Mouse (Mus musculus) midbrain, postnatal 0 days (tissue): ENCODE data around the gene Rfxank. TPM values are rescaled to one million over a fixed set of nuclear protein-coding genes. Genes with fewer than 3 reads are reported as not detected.
A peak's percentile ranks its signal among the peaks of the same experiment; 100 is the strongest.

Source experiments
- ATAC-seq: fragments of 200-750 bp; cut with Nextera tagmentation; 2 replicates; pipeline ENCODE4 v1.8.0; 2017; ENCODE audit warnings: moderate number of reproducible peaks, mild to moderate bottlenecking, moderate TSS enrichment, moderate library complexity; ENCODE audit not compliant: low FRiP score
- DNase-seq: peaks from one replicate; pipeline ENCODE4 v3.0.0-alpha.2; 2015; ENCODE audit warnings: low spot score
- H3K27ac ChIP-seq: fragments of 300-500 bp; sonication (generic); 2 replicates; pipeline ENCODE4 v1.5.1; 2014; ENCODE audit warnings: low read depth, mild to moderate bottlenecking, low read length, mixed read lengths
- H3K27me3 ChIP-seq: fragments of 300-500 bp; sonication (generic); 2 replicates; pipeline ENCODE4 v1.6.1; 2014; ENCODE audit warnings: low read length, control low read depth, mixed read lengths; ENCODE audit not compliant: insufficient read depth
- H3K36me3 ChIP-seq: fragments of 300-500 bp; sonication (generic); 2 replicates; pipeline ENCODE4 v1.6.1; 2014; ENCODE audit warnings: low read length, control low read depth, mixed read lengths; ENCODE audit not compliant: insufficient read depth
- H3K4me1 ChIP-seq: fragments of 300-500 bp; sonication (generic); 2 replicates; pipeline ENCODE4 v1.6.1; 2014; ENCODE audit warnings: mild to moderate bottlenecking, control low read depth, antibody characterized with exemption, low read length, mixed read lengths; ENCODE audit not compliant: insufficient read depth
- H3K4me2 ChIP-seq: fragments of 300-500 bp; sonication (generic); 2 replicates; pipeline ENCODE4 v1.6.1; 2014; ENCODE audit warnings: low read depth, mild to moderate bottlenecking, low read length, mixed read lengths; ENCODE audit not compliant: poor library complexity, severe bottlenecking
- H3K4me3 ChIP-seq: fragments of 300-500 bp; sonication (generic); 2 replicates; pipeline ENCODE4 v1.5.1; 2014; ENCODE audit warnings: low read depth, mild to moderate bottlenecking, low read length, moderate library complexity
- H3K9ac ChIP-seq: fragments of 300-500 bp; sonication (generic); replicated peaks from 2 replicates; pipeline ENCODE4 v1.6.1; 2014; ENCODE audit warnings: mild to moderate bottlenecking, low read length, moderate library complexity, mixed read lengths; ENCODE audit not compliant: poor library complexity, severe bottlenecking
- H3K9me3 ChIP-seq: fragments of 300-500 bp; sonication (generic); 2 replicates; pipeline ENCODE4 v1.6.1; 2016; ENCODE audit warnings: low read length, control low read depth
- CTCF ChIP-seq: IDR thresholded peaks from 2 replicates; pipeline ENCODE4 v1.5.1; 2016; ENCODE audit warnings: antibody characterized with exemption, mild to moderate bottlenecking
- WGBS: fragments of 180-500 bp; shearing (Covaris S2); extraction: QIAGEN DNeasy Blood & Tissue Kit; methylation state at CpG from one replicate; pipeline ENCODE4 v1.1.7; 2014; 5-methylcytosine and 5-hydroxymethylcytosine counted together
- polyA plus RNA-seq: library from polyadenylated mRNA; unstranded; fragments of >200 nt; fragmentation: Nextera tagmentation; extraction: Ambion mirVana; gene quantifications from 2 replicates; pipeline ENCODE4 v1.2.1, GENCODE M21; 2015
- total RNA-seq: library from RNA; depleted of rRNA; stranded (reverse); fragments of >200 nt; gene quantifications from 2 replicates; pipeline ENCODE4 v1.2.3, GENCODE M21; 2014

The Rfxank gene
- total and polyA plus RNA-seq, 2 experiments from 2014 or later: 7.4 to 12.3 TPM

DNA sequence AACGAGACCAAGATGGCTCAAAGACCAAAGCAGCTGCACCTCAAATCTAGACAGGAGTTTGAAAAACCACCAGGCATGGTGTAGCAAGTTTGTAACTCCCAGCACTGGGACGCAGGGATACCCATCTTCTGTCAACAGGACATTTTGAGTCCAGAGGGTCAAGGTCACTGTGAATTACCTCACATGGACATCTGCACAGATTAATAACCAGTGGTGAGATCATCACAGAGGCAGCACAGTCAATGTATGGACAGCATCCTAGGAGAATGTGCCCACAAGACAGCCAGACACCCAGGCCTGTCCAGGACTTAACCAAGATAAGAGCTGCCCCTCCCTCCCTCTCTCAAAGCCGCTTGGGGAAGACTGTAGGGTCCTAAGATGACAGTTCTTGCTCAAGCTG lies 31.2 kb upstream of the Rfxank start:
- Histone ChIP-seq H3K4me3 (no peak overlapping the region), H3K4me1 (peaks cover 9% of the 10 kb centered on the region; the same call in 1 of the 2 replicates), H3K9ac (no peak overlapping the region), H3K36me3 (no peaks in the 10 kb centered on the region), H3K27ac (no peak overlapping the region), H3K9me3 (no peaks in the 10 kb centered on the region), H3K27me3 (peaks cover 6% of the 10 kb centered on the region; the same call in 1 of the 2 replicates), H3K4me2 (no peak overlapping the region)
- ATAC-seq: no peak
- DNase-seq: no peak
- WGBS: 85% methylated on average over 3 of the region's 3 CpGs
- TF ChIP-seq CTCF: no peak

DNA sequence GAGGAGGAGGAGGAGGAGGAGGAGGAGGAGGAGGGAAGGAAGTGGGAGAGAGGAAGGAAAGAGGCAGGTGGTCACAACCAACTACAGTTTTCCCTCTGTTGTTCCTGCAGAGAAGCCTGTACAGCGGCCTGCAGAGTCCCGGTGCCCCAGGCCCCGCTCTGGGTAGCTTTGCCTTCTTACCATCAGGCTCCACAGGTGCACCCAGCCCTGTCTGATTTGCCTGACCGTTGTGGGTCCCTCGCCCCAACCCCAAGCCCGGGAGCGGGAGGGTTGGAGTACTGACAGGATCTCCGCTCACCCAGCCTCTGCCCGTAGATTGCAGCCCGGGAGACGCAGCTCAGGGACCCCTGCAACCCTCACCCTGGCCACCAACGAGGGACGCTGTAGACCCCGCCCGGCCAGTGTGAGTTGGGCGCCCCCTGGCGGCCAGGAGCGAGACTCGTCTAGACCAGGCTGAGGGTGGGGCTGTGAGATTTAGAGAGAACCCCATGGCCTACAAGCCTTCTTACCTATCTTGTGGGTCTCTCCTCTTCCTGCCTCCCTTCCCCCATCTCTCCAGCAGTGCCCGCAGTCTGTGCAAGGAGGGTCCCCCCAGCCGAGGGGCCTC lies 27.7 kb upstream of the Rfxank start:
- peaks cover 4% of the 10 kb centered on the region; the same call in 1 of the 2 replicates for H3K4me1 ChIP-seq
- H3K36me3 ChIP-seq: no peaks in the 10 kb centered on the region
- H3K4me2 ChIP-seq: peak overlapping the region; percentile 50
- H3K9ac ChIP-seq: peak overlapping the region; percentile 33; the same call in 1 of the 2 replicates
- ATAC-seq (peak; percentile 86), DNase-seq (peak; percentile 73)
- H3K9me3 ChIP-seq: no peaks in the 10 kb centered on the region
- H3K4me3 ChIP-seq: peak overlapping the region; percentile 23
- peaks cover 9% of the 10 kb centered on the region; the same call in 1 of the 2 replicates for H3K27me3 ChIP-seq
- no peak overlapping the region for H3K27ac ChIP-seq
- 4% methylated on average over 21 of the region's 21 CpGs for WGBS
- TF ChIP-seq CTCF: peak; percentile 94

DNA sequence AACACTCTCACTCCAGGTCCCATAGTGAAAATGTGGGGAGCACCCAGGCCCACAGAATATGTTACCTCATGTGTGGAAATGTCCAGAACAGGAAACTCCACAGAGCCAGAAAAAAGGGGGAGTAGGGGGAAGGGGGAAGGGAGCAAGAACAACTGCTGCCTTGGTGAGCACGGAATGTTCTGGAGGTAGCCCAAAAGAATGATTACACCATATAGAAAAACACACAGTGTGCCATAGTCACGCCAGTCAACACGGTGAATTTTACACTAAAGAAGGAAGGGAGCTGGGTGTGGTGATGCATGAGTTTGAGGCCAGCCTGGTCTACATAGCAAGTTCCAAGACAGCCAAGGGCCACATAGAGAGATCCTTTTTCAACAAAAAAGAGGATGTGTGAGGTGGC lies 24.4 kb upstream of the Rfxank start:
- peaks cover 9% of the 10 kb centered on the region; the same call in 1 of the 2 replicates for H3K27me3 ChIP-seq
- peaks cover 4% of the 10 kb centered on the region; the same call in 1 of the 2 replicates for H3K4me1 ChIP-seq
- no peak overlapping the region for H3K4me3 ChIP-seq
- H3K27ac ChIP-seq: no peak overlapping the region
- ATAC-seq: no peak
- TF ChIP-seq CTCF: no peak
- no peak overlapping the region for H3K4me2 ChIP-seq
- H3K9ac ChIP-seq: no peak overlapping the region
- WGBS: 89% methylated on average over 3 of the region's 3 CpGs
- H3K36me3 ChIP-seq: no peaks in the 10 kb centered on the region
- DNase-seq: no peak
- no peaks in the 10 kb centered on the region for H3K9me3 ChIP-seq

DNA sequence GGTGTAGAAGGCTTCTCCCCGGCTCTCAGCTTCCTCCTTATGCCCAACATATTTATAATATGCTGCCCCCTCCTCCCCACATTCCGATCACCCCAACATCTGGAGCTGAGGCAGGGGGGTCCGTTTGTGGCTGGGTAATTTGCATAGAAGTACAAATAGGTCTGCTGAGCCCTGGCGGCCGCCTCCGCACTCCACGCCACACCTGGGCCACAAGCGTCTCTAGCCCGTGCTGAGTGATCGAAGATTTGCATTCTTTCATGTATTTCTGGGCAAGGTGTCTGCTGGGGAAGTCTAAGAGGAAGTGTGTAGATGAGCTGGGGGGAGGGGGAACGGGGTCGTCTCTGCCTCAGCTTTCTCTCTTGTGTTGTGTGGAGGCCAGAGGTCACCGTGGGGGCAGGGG lies 21.1 kb upstream of the Rfxank start:
- no peak overlapping the region for H3K27ac ChIP-seq
- H3K36me3 ChIP-seq: no peaks in the 10 kb centered on the region
- 69% methylated on average over 13 of the region's 13 CpGs for WGBS
- ATAC-seq (no peak), DNase-seq (no peak)
- H3K27me3 ChIP-seq: peaks cover 3% of the 10 kb centered on the region; the same call in 1 of the 2 replicates
- no peaks in the 10 kb centered on the region for H3K4me1 ChIP-seq
- H3K4me3 ChIP-seq: no peak overlapping the region
- no peak for TF ChIP-seq CTCF
- no peak overlapping the region for H3K9ac ChIP-seq
- H3K9me3 ChIP-seq: no peaks in the 10 kb centered on the region
- no peak overlapping the region for H3K4me2 ChIP-seq

DNA sequence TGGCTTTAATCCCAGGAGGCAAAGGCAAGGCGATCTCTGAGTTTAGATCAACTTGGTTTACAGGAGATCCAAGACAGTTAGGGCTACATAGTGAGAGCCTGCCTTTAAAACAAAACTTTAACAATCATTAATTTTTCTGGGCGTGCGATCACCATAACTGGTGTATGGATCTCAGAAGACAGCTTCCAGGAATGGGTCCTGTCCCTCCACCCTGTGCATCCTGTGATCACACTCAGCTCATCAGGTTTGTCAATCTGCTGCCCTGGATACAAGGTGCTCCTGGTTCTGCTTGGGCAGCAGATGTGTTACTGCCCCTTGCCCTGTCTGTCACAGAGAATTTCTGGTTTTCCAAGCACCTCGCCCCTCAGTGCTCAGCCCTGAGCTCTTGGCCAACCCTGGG lies 20.3 kb upstream of the Rfxank start:
- 0 out of 2 replicates have a peak overlapping the region, but pooled peaks have one; percentile 57 for H3K9ac ChIP-seq
- H3K36me3 ChIP-seq: no peaks in the 10 kb centered on the region
- 92% methylated on average over 4 of the region's 4 CpGs for WGBS
- H3K9me3 ChIP-seq: no peaks in the 10 kb centered on the region
- TF ChIP-seq CTCF: no peak
- no peak overlapping the region; the same call in 1 of the 2 replicates for H3K4me3 ChIP-seq
- no peaks in the 10 kb centered on the region for H3K4me1 ChIP-seq
- H3K27me3 ChIP-seq: peaks cover 3% of the 10 kb centered on the region; the same call in 1 of the 2 replicates
- ATAC-seq (no peak), DNase-seq (no peak)
- H3K27ac ChIP-seq: no peak overlapping the region
- peak overlapping the region; percentile 83; the same call in 1 of the 2 replicates for H3K4me2 ChIP-seq

DNA sequence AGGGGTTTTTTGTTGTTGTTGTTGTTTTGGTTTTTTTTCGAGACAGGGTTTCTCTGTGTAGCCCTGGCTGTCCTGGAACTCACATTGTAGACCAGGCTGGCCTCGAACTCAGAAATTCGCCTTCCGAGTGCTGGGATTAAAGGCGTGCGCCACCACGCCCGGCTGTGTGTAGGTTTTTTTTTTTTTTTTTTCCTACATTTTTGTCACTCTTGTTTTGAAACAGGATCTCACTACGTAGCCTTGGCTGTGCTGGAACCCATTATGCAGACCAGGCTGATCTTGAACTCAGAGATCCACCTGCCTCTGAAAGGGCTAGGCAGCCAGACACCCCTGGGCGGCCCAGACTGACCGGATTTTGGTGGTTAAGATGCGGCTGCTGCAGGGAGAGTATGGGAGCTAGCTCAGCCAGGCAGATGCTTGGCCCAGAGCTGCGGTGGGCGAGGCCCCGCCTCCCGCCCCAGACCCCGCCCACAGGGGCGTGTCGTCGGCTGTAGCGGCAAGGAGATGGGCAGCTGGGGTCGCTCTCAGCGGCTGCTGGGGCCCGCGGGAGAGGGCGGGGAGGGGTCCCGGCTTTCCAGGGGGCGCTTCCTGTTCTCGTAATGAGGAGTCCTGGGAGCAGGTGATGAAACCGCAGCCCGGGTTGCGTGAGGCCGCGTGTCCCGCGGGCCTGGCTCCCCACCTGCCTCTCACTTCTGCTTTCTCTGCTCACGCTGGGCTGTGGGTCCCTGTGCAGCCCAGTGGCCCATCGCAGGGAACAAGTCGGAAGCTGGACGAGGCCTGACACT lies 19.3 kb upstream of the Rfxank start:
- Histone ChIP-seq H3K27me3 (no peaks in the 10 kb centered on the region), H3K4me1 (no peaks in the 10 kb centered on the region), H3K4me3 (peak overlapping the region; percentile 53), H3K27ac (no peak overlapping the region; the same call in 1 of the 2 replicates), H3K4me2 (peak overlapping the region; percentile 83), H3K9me3 (no peaks in the 10 kb centered on the region), H3K36me3 (no peaks in the 10 kb centered on the region), H3K9ac (peak overlapping the region; percentile 57)
- 12% methylated on average over 40 of the region's 40 CpGs for WGBS
- peak; percentile 78 for DNase-seq
- TF ChIP-seq CTCF: no peak; the same call in 1 of the 2 replicates
- ATAC-seq: peak; percentile 91
